Mouse (Mus musculus) bone marrow, adult 2 months (tissue): ENCODE data around the gene Camkk2. TPM values are rescaled to one million over a fixed set of nuclear protein-coding genes. Genes with fewer than 3 reads are reported as not detected.

Source experiments
- H3K27ac ChIP-seq: fragments of 200-500 bp; 2 replicates; pipeline ENCODE4 v1.5.1; 2012; ENCODE audit warnings: low read depth, mild to moderate bottlenecking, control low read depth, inconsistent platforms, low read length; ENCODE audit not compliant: control insufficient read depth, poor library complexity, insufficient read depth
- H3K4me1 ChIP-seq: fragments of 200-500 bp; 2 replicates; pipeline ENCODE4 v1.6.1; 2011; ENCODE audit warnings: low read length; ENCODE audit not compliant: control insufficient read depth, insufficient read depth
- H3K4me3 ChIP-seq: fragments of 200-500 bp; replicated peaks from 2 replicates; pipeline ENCODE3; 2011; ENCODE audit warnings: mild to moderate bottlenecking, low read depth, low read length, control low read depth; ENCODE audit not compliant: control insufficient read depth
- CTCF ChIP-seq: fragments of 200-500 bp; IDR thresholded peaks from 2 replicates; pipeline ENCODE4 v1.5.1; 2011; ENCODE audit warnings: low read length, control low read depth; ENCODE audit not compliant: control insufficient read depth, insufficient read depth
- POLR2A ChIP-seq: fragments of 200-500 bp; IDR thresholded peaks from 2 replicates; pipeline ENCODE4 v1.6.1; 2011; ENCODE audit warnings: low read depth, mild to moderate bottlenecking, control low read depth, low read length, borderline replicate concordance; ENCODE audit not compliant: control insufficient read depth
- WGBS: fragments of 180-500 bp; shearing (Covaris S2); methylation state at CpG from one replicate; pipeline ENCODE4 v1.1.7; 2018; 5-methylcytosine and 5-hydroxymethylcytosine counted together
- polyA plus RNA-seq: library from polyadenylated mRNA; stranded (reverse); fragments of >200 nt; gene quantifications from 2 replicates; pipeline ENCODE4 v1.2.4, GENCODE M21; 2011; ENCODE audit warnings: low replicate concordance; ENCODE audit not compliant: missing spikeins, insufficient read depth, insufficient read length

Gene Camkk2
- polyA plus RNA-seq, 1 experiment: 31.8 TPM

DNA sequence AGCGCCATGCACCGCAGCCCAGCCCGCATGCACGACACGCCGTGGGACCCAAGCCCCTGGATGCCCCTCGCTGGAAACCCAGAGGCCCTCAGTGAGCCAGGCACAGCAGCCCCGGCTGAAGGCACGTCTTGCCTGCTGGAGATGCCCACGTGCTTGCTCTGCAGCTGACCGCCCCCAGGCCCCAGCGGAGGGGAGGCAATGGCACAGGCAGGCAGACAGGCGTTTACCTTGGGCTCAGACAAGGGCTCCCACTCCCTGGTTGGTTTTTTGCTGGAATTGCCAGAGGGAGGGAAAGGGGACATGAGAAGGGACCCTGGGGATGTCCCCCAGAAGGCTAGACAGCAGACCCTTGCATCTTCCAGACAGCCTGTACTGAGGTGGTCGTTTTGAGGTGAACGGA lies 42.4 kb downstream of the Camkk2 start:
- WGBS: 94% methylated on average over 15 of the region's 15 CpGs
- H3K4me1 ChIP-seq: peaks cover 3% of the 10 kb centered on the region
- no peak overlapping the region for H3K27ac ChIP-seq
- no peak overlapping the region for H3K4me3 ChIP-seq
- TF ChIP-seq POLR2A (no peak), CTCF (no peak)

DNA sequence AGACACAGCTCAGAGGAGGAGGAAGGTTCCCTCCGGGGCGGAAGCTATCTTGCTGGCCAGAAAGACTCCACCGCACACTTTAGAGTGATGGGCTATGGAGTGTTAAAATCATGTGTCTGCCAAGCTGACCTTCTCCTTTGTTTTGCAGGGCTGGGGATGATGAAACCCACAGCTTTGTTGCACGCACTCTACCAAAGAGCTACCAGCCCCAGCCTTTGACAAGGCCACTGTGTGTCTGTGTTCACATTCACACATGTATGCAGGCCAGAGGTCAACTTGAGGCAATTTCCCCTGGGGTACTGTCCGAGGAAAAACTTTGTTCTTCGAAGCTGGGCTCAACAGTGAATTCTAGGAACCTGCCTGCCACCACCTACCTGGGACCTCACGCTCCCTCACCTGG lies 43.4 kb downstream of the Camkk2 start:
- 82% methylated on average over 7 of the region's 7 CpGs for WGBS
- Histone ChIP-seq H3K4me3 (no peak overlapping the region), H3K4me1 (peaks cover 3% of the 10 kb centered on the region), H3K27ac (no peak overlapping the region)
- TF ChIP-seq CTCF (no peak), POLR2A (no peak)

DNA sequence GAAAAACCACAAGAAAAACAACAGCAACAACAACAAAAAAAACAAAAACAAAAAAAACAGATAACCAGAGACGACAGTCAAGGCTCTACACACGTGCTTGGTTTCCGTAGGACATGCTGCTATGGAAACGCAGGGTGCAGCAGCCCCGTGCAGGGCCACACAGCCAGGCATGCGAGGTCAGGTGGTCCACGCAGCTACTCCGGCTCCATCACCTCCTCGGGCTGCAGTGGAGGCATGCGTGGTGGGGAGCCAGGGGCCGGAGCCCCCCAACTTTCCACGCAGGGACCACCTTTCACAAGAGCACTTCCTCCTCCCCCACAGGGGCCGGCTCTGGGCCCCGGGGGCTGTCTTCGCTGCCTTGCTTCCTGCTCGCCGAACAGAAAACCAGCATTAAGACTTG lies 45.3 kb downstream of the Camkk2 start:
- Histone ChIP-seq H3K4me1 (peaks cover 3% of the 10 kb centered on the region; the same call in 1 of the 2 replicates), H3K4me3 (no peak overlapping the region), H3K27ac (0 out of 2 replicates have a peak overlapping the region, but pooled peaks have one; percentile 2)
- TF ChIP-seq CTCF: no peak
- TF ChIP-seq POLR2A: no peak
- 14% methylated on average over 17 of the region's 17 CpGs for WGBS

DNA sequence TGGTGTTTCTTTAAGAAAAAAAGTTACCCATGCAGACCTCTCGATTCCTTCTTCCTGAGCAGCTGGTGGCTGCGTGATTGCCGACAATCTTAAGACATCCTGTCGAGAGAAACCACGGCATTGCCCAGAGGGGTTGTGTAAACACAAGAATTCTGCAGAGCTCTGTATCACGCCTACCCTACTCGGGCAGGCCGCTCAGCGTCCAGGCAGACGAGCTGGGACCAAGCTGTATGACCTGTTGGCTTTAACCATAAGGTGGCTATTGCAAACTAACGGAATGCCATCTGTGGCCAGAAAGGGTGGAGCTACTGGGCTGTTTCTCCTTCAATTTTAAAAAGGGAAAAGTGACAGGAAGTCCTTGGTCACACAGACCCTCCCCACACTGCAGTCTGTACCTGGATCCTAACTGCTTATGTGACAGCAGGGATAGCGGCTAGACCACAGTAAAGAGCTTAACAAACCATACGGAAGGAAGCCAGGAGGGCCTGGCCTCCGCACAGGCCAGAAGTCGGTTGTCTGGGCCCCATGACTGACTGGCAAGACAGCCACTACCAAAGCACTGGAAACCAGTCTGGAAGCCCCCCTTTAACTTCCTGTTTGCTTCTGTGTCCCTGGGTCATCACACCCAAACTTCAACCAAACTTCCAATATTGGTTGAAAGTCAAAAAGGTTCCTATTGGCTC lies 47.1 kb downstream of the Camkk2 start:
- H3K27ac ChIP-seq: peak overlapping the region; percentile 62
- H3K4me1 ChIP-seq: peaks cover 3% of the 10 kb centered on the region; the same call in 1 of the 2 replicates
- no peak overlapping the region for H3K4me3 ChIP-seq
- 3% methylated on average over 15 of the region's 15 CpGs for WGBS
- no peak for TF ChIP-seq POLR2A
- TF ChIP-seq CTCF: no peak

DNA sequence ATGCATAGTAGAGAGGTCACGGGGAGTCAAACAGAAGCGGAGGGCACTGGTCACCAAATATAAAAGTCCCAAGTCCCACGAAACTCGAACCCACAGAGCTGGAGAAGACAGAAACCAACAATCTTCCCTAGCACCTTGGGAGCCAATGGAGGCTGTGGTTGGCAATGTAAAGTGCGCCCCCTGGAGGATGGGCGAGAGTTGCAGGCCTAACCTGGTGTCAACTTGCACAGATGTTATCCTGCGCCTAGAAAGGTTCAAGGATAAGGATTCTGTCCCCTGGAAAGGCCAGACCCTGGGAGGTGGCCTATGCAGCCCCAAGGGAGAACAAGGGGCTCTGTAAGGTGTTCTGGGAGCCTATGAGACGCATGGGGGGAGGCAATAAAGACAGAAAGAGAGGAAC lies 47.9 kb downstream of the Camkk2 start:
- Histone ChIP-seq H3K4me3 (no peak overlapping the region), H3K4me1 (peaks cover 3% of the 10 kb centered on the region; the same call in 1 of the 2 replicates), H3K27ac (peak overlapping the region; percentile 48)
- WGBS: 23% methylated on average over 8 of the region's 8 CpGs
- no peak for TF ChIP-seq POLR2A
- TF ChIP-seq CTCF: peak; percentile 95

DNA sequence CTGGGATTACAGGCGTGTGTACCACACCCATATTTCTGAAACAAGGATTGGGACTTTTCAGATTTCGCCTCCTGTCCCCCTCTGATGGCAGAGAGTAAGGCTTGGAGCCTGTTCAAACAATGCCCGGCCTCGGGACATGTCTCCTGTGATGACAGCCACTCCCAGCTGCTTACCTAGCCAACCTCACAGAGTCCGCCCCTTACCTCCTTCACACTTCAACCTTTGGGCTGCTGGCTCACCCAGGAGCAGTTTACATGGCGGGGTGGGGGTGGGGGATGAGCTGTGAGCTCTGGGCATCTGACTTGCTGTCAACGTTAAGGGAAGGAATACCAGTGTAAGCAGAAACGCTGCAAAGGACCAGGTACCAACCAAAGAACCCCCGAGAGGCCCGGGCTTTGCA lies 48.4 kb downstream of the Camkk2 start:
- Histone ChIP-seq H3K4me1 (peaks cover 3% of the 10 kb centered on the region; the same call in 1 of the 2 replicates), H3K4me3 (no peak overlapping the region), H3K27ac (no peak overlapping the region)
- TF ChIP-seq POLR2A (no peak), CTCF (no peak)
- 75% methylated on average over 10 of the region's 10 CpGs for WGBS

DNA sequence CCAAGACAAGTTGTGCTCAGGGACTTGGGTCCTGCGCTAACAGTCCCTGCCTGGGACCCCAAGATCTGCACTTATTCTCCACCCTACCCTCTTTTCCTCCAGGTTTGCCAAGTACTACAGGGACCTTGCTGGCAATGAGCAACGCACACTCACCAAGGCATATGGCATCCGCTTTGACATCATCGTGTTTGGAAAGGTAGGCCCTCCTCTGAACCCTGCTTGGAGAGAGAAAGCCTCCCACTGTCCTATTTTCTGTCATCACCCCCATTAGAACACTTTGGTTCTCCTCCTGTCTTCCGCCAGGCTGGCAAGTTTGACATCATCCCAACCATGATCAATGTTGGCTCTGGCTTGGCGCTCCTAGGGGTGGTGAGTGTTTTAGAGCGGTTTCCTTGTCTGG lies 52.1 kb downstream of the Camkk2 start:
- Histone ChIP-seq H3K4me1 (peaks cover 1% of the 10 kb centered on the region; the same call in 1 of the 2 replicates), H3K27ac (no peak overlapping the region), H3K4me3 (no peak overlapping the region)
- 91% methylated on average over 7 of the region's 7 CpGs for WGBS
- no peak for TF ChIP-seq POLR2A
- TF ChIP-seq CTCF: no peak

DNA sequence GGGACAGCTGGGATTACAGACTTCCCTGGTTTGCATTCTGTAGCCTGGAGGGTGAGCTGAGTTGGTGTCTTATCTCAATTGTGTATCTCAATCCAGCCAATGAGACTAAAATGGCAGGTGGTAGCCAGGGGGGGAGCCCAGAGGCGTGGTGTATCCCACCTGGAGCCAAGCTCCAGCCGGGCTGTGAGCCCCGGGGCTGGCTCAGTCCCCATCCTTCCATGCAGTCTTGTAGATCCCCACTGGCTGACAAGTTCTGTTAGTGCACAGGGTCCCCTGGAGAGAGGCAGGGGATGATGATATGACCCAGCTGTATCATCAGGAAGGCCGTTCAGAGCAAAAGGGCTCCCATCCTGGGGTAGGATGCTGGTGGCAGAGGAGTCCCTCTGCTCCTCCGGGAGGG lies 52.6 kb downstream of the Camkk2 start:
- H3K4me3 ChIP-seq: no peak overlapping the region
- TF ChIP-seq POLR2A (no peak), CTCF (no peak)
- H3K4me1 ChIP-seq: no peaks in the 10 kb centered on the region; the same call in 1 of the 2 replicates
- WGBS: 89% methylated on average over 5 of the region's 5 CpGs
- H3K27ac ChIP-seq: no peak overlapping the region
